Mouse (Mus musculus) lung, postnatal 0 days (tissue): Measurements from ENCODE around the gene Pla2g12b.

Experiments used
- CTCF ChIP-seq: IDR thresholded peaks from 2 replicates; pipeline ENCODE4 v1.5.1; 2016; ENCODE audit warnings: antibody characterized with exemption, mild to moderate bottlenecking
- EP300 ChIP-seq: IDR thresholded peaks from 2 replicates; pipeline ENCODE4 v1.6.1; 2016; ENCODE audit warnings: antibody characterized with exemption, mild to moderate bottlenecking, control low read depth

GRCm38 (mm10) chr10:59366746-59367145, 36.7 kb upstream of the Pla2g12b start:
- TF ChIP-seq CTCF = no peak
- no peak; the same call in 1 of the 2 replicates for TF ChIP-seq EP300
